Mouse (Mus musculus) midbrain, postnatal 0 days (tissue): Measurements from ENCODE around the gene Strip1. TPM values are rescaled to one million over a fixed set of nuclear protein-coding genes. Genes with fewer than 3 reads are reported as not detected.

ENCODE experiments used
- ATAC-seq: fragments of 200-750 bp; cut with Nextera tagmentation; 2 replicates; pipeline ENCODE4 v1.8.0; 2017; ENCODE audit warnings: moderate number of reproducible peaks, mild to moderate bottlenecking, moderate TSS enrichment, moderate library complexity; ENCODE audit not compliant: low FRiP score
- DNase-seq: peaks from one replicate; pipeline ENCODE4 v3.0.0-alpha.2; 2015; ENCODE audit warnings: low spot score
- H3K27ac ChIP-seq: fragments of 300-500 bp; sonication (generic); 2 replicates; pipeline ENCODE4 v1.5.1; 2014; ENCODE audit warnings: low read depth, mild to moderate bottlenecking, low read length, mixed read lengths
- H3K27me3 ChIP-seq: fragments of 300-500 bp; sonication (generic); 2 replicates; pipeline ENCODE4 v1.6.1; 2014; ENCODE audit warnings: low read length, control low read depth, mixed read lengths; ENCODE audit not compliant: insufficient read depth
- H3K36me3 ChIP-seq: fragments of 300-500 bp; sonication (generic); 2 replicates; pipeline ENCODE4 v1.6.1; 2014; ENCODE audit warnings: low read length, control low read depth, mixed read lengths; ENCODE audit not compliant: insufficient read depth
- H3K4me1 ChIP-seq: fragments of 300-500 bp; sonication (generic); 2 replicates; pipeline ENCODE4 v1.6.1; 2014; ENCODE audit warnings: mild to moderate bottlenecking, control low read depth, antibody characterized with exemption, low read length, mixed read lengths; ENCODE audit not compliant: insufficient read depth
- H3K4me2 ChIP-seq: fragments of 300-500 bp; sonication (generic); 2 replicates; pipeline ENCODE4 v1.6.1; 2014; ENCODE audit warnings: low read depth, mild to moderate bottlenecking, low read length, mixed read lengths; ENCODE audit not compliant: poor library complexity, severe bottlenecking
- H3K4me3 ChIP-seq: fragments of 300-500 bp; sonication (generic); 2 replicates; pipeline ENCODE4 v1.5.1; 2014; ENCODE audit warnings: low read depth, mild to moderate bottlenecking, low read length, moderate library complexity
- H3K9ac ChIP-seq: fragments of 300-500 bp; sonication (generic); replicated peaks from 2 replicates; pipeline ENCODE4 v1.6.1; 2014; ENCODE audit warnings: mild to moderate bottlenecking, low read length, moderate library complexity, mixed read lengths; ENCODE audit not compliant: poor library complexity, severe bottlenecking
- H3K9me3 ChIP-seq: fragments of 300-500 bp; sonication (generic); 2 replicates; pipeline ENCODE4 v1.6.1; 2016; ENCODE audit warnings: low read length, control low read depth
- CTCF ChIP-seq: IDR thresholded peaks from 2 replicates; pipeline ENCODE4 v1.5.1; 2016; ENCODE audit warnings: antibody characterized with exemption, mild to moderate bottlenecking
- WGBS: fragments of 180-500 bp; shearing (Covaris S2); extraction: QIAGEN DNeasy Blood & Tissue Kit; methylation state at CpG from one replicate; pipeline ENCODE4 v1.1.7; 2014; 5-methylcytosine and 5-hydroxymethylcytosine counted together
- polyA plus RNA-seq: library from polyadenylated mRNA; unstranded; fragments of >200 nt; fragmentation: Nextera tagmentation; extraction: Ambion mirVana; gene quantifications from 2 replicates; pipeline ENCODE4 v1.2.1, GENCODE M21; 2015
- total RNA-seq: library from RNA; depleted of rRNA; stranded (reverse); fragments of >200 nt; gene quantifications from 2 replicates; pipeline ENCODE4 v1.2.3, GENCODE M21; 2014

Strip1 gene
- total and polyA plus RNA-seq, 2 experiments from 2014 or later = 120 to 131 TPM

DNA sequence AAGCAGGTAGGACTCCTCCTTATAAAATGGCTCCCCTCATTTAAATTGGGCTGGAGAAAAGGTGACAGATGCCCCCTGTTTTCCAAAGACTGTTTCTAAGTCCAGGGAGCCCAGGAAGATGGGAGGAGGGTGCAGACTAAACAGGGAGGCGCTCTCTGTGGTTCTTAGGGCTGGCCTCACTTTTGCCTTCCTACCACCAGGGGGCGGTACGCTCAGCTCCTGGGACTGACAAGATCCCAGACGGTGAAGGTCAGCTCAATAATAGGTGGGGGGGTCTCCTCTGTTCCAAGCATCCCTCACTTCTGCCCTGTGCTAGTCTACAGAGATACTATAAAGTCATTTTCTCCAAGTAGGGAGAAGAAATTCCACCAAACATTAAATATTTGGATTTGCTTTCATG lies 26.2 kb downstream of the Strip1 start:
- TF ChIP-seq CTCF = peak; percentile 80
- Histone ChIP-seq H3K4me2 (no peak overlapping the region), H3K36me3 (0 out of 2 replicates have a peak, but pooled peaks cover 4% of the 10 kb centered on the region), H3K4me3 (no peak overlapping the region), H3K4me1 (no peaks in the 10 kb centered on the region), H3K27ac (no peak overlapping the region), H3K9me3 (no peaks in the 10 kb centered on the region), H3K9ac (no peak overlapping the region), H3K27me3 (peaks cover 12% of the 10 kb centered on the region; the same call in 1 of the 2 replicates)
- WGBS = 13% methylated on average over 4 of the region's 4 CpGs
- DNase-seq (peak; percentile 32), ATAC-seq (peak; percentile 42; the same call in 1 of the 2 replicates)

DNA sequence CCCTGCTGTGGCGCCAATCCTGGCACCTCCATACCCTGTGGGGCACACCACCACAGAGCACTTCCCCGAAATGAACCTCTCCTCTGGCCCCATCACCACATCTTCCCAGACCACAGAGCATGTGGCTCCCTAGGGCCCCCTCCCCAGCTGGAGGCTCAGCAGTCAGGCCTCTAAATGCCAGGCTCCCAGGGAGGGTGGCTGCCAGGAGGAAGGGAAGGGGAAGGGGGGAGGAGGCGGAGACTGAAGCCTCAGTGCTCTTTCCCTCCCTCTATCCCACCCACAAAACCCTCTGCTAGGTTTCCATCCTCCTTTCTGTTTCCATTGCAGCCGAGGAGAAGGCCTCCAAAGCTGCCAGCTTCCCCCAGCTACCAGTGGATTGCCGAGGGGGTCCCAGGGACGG lies 31.4 kb downstream of the Strip1 start:
- H3K4me1 ChIP-seq = 0 out of 2 replicates have a peak, but pooled peaks cover 4% of the 10 kb centered on the region
- H3K27me3 ChIP-seq = peaks cover 36% of the 10 kb centered on the region
- no peak overlapping the region for H3K4me3 ChIP-seq
- ATAC-seq (0 out of 2 replicates have a peak, but pooled peaks have one; percentile 14), DNase-seq (no peak)
- WGBS = 38% methylated on average over 6 of the region's 6 CpGs
- no peak overlapping the region for H3K4me2 ChIP-seq
- H3K27ac ChIP-seq = no peak overlapping the region
- H3K9ac ChIP-seq = no peak overlapping the region
- H3K9me3 ChIP-seq = no peaks in the 10 kb centered on the region
- TF ChIP-seq CTCF = no peak
- no peaks in the 10 kb centered on the region for H3K36me3 ChIP-seq

DNA sequence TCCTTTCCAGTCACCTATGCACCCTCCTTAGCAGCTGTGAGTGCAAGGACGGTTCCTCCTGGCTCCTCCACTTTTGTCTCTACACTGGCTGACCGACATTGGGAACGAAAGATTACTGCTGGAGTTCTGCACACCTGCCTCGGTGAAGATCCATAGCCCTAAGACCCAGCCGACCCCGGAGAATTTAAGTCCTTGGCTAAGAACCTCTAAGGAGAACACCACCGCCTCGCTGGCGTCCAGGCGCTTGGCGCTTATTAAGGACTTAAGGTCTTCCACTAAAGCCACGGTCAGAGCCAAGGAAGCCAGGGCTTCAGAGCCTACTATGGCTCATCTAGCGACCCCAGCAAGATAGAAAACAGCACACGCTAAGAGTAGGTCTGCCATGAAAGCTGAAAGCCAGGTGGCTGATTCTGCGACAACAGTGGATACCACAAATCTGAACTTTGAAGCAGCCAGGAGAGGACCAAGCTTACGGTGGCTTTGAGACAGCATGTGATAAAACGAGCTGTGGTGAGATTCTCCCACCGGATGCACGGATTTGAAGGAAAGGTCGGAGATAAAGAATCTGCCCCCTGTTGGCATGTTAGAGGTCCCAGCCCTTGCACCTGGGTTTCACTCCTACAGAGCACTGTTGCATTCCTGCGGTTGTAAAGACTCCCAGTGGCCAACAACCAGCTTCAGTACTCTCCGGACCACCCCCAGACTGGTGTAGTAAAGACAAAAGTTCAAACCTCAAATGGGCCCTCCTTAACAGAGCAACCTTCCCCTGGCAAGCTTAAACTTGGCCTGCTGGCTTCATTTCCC lies 33.7 kb downstream of the Strip1 start:
- no peak overlapping the region for H3K4me2 ChIP-seq
- no peak overlapping the region for H3K9ac ChIP-seq
- peaks cover 54% of the 10 kb centered on the region for H3K27me3 ChIP-seq
- no peaks in the 10 kb centered on the region for H3K9me3 ChIP-seq
- no peak overlapping the region for H3K27ac ChIP-seq
- no peaks in the 10 kb centered on the region for H3K36me3 ChIP-seq
- 0 out of 2 replicates have a peak, but pooled peaks cover 5% of the 10 kb centered on the region for H3K4me1 ChIP-seq
- ATAC-seq = no peak
- WGBS = 8% methylated on average over 22 of the region's 22 CpGs
- H3K4me3 ChIP-seq = no peak overlapping the region
- DNase-seq = no peak
- 0 out of 2 replicates have a peak, but pooled peaks have one; percentile 21 for TF ChIP-seq CTCF

DNA sequence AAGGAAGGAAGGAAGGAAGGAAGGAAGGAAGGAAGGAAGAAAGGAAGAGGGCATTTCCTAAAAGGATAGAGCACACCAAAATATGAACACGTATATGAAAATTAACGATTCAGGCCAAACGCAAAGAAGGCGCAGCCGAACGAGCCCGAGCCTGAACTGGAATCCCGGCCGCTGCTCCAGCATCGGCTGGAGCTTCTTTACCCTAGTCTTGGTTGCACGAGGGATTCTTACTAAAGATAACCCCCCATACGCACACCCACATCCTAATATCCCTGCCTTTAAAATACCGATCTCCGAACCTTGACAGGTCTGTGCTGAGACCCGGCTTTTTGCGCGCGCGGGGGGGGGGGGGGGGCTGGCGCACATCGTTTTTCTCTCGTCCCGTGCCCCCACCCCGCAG lies 34.4 kb downstream of the Strip1 start:
- no peak overlapping the region for H3K4me3 ChIP-seq
- DNase-seq (no peak), ATAC-seq (no peak)
- H3K27ac ChIP-seq = no peak overlapping the region
- WGBS = 3% methylated on average over 22 of the region's 24 CpGs
- H3K36me3 ChIP-seq = no peaks in the 10 kb centered on the region
- H3K9me3 ChIP-seq = no peaks in the 10 kb centered on the region
- peaks cover 54% of the 10 kb centered on the region for H3K27me3 ChIP-seq
- TF ChIP-seq CTCF = no peak
- 0 out of 2 replicates have a peak, but pooled peaks cover 5% of the 10 kb centered on the region for H3K4me1 ChIP-seq
- H3K4me2 ChIP-seq = no peak overlapping the region
- H3K9ac ChIP-seq = no peak overlapping the region

DNA sequence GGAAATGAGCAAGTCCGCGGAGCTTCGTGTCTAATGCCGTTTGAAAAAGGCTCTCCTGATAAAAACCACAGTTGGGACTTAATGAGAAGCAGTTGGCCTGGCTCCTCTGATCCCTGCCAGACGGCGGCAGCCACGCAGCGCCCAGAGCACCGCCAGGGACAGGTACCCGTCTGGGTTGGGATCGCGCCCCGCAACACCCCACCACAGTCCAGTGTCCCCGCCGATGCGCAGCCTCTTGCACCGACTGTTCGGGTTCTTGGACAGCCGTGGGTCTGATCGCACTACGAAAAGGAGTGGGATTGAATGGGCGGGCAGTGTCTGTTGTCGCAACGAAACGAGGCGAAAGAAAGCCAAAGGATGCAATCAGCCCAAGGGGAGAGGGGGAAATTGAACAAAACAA lies 34.9 kb downstream of the Strip1 start:
- no peak overlapping the region for H3K4me3 ChIP-seq
- peaks cover 54% of the 10 kb centered on the region for H3K27me3 ChIP-seq
- DNase-seq = no peak
- 0 out of 2 replicates have a peak, but pooled peaks cover 5% of the 10 kb centered on the region for H3K4me1 ChIP-seq
- TF ChIP-seq CTCF = no peak
- H3K9ac ChIP-seq = no peak overlapping the region
- H3K36me3 ChIP-seq = no peaks in the 10 kb centered on the region
- H3K9me3 ChIP-seq = no peaks in the 10 kb centered on the region
- ATAC-seq = no peak
- 1% methylated on average over 26 of the region's 26 CpGs for WGBS
- no peak overlapping the region for H3K4me2 ChIP-seq
- H3K27ac ChIP-seq = no peak overlapping the region

DNA sequence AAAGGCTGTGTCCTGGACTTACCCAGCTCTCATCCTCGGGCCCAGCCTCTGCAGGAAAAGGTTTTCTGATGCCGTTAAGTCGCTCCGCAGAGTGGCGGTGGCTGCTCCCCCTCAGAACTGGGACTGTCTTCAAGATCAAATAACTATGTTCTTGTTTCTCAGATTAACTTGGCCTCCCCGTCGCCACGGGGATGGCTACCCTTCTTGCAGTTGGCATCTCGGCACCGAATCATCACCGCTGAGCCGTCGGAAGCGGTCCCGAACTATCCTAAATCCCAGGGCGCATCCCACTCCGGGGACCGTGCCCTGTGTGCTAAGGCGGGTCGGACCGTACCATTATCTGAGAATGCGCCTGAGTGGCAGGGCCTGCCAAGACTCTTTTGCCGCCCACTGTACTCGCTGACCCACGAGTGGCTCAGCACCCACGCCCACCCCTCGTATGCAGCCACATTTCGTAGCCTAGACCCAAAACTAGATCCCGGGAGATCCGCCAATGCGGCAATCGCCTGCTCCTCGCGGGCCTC lies 35.5 kb downstream of the Strip1 start:
- H3K36me3 ChIP-seq = no peaks in the 10 kb centered on the region
- H3K27me3 ChIP-seq = peaks cover 48% of the 10 kb centered on the region
- under 1% methylated on average over 34 of the region's 34 CpGs for WGBS
- DNase-seq (no peak), ATAC-seq (no peak)
- TF ChIP-seq CTCF = no peak
- 0 out of 2 replicates have a peak, but pooled peaks cover 5% of the 10 kb centered on the region for H3K4me1 ChIP-seq
- H3K4me2 ChIP-seq = no peak overlapping the region
- H3K9ac ChIP-seq = no peak overlapping the region
- H3K9me3 ChIP-seq = no peaks in the 10 kb centered on the region
- H3K4me3 ChIP-seq = no peak overlapping the region
- H3K27ac ChIP-seq = no peak overlapping the region
